Mouse (Mus musculus) kidney, adult 18-20 months (tissue): ENCODE results near the gene Cwc22.

Experiments used
- DNase-seq: peaks from one replicate; pipeline ENCODE4 v3.0.0; 2021

Gene Cwc22

DNA sequence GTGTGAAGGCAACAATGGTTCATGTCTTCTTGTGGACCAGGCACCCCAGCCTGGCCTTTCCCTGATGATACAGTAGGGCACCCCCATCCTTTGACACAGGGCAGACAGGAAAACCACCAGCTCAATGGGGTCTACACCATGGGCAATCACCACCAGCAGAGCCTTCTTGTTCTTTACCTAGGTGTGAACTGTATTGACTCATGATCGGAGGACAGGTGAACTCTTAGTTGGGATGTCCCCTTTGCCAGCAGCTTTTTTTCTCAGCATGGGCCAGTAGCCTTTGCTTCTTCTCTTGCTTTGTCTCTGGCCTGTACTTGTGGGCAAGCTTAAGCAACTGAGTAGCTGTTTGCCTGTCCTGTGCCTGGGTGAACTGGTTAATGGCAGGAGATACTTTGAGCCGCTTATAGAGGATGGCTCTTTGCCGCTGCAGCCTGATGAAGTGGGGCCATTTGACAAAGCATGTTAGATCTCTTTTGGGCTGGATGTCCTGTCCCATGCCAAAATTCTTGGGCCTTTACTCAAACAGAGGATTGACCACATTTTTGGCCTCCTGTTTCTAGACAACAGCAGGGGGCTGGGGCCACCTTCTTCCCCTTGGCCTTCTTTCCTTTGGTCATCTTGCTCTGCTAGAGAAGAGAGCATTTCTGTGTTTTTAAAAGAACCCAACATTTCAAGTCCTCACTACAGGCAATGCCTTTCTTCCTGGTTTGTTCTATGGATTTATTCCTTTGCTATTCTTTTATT is 16.4 kb upstream of the Cwc22 start:
- no peak for DNase-seq

- no peak for DNase-seq
Measured at GRCm38 (mm10) chr2:77961256-77961655, 15.1 kb upstream of the Cwc22 start.

DNA sequence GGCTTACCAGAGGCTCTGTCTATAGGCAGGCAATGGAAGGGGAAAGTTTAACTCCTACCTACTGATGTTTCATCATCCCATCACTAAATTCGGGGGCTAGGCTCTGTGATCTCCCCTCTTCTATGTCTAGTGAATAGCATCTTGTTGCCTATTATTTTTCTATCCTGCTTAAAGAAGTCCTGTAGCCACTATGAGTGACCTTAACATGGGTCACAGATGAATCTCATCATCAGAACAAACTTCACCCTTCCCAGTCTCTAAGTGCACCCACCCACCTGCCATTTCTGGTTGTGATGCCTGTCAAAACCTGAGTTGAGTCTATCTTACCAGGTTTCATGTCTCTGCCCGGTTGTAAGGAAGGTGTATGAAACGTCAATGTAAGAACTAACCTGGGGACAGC is 14.5 kb upstream of the Cwc22 start:
- DNase-seq = no peak

- DNase-seq = no peak
Measured at GRCm38 (mm10) chr2:77959341-77959740, 13.2 kb upstream of the Cwc22 start.

DNA sequence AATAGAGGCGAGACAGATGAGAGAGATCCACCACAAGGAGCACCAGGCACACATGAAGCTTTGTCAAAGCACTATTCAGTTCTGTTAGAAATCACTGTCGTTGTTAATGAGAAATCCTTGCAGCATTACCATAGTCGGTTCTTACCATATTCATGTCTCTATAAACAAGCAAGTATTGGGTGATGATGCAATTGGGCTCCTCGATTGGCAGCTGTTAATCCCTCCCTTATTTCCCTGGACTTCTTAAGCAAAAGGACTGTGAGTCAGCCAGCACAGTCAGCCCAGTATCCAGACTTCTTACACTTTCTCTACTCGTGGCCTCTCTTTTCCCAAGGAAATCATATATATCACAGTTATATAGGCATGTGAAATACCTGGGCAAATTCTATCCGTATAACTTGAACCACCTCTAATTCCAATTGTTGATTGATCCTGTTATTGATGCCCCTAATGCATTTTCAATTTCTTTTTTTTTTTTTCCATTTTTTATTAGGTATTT is 5.3 kb upstream of the Cwc22 start:
- no peak for DNase-seq

DNA sequence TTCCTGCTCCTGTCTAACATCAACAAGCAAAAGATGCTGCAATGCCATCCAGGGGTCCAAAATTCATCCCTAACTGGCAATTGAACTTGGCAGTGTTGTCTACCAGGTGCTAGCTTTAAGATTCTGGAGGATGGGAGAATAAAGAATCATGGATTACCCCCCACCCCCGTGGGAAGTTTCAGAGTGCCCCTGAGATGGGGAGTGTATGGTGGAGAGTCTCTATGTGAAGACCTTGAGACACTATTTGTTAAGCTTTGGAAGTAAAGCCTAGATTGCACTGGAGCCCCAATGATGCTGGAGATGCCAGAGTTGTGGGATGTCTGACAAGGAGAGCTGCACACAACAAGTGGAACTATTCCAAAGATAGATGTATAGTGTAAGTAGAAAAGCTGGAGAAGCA is 3.9 kb upstream of the Cwc22 start:
- DNase-seq = no peak

GRCm38 (mm10) chr2:77949521-77949920 is 3.3 kb upstream of the Cwc22 start:
- no peak for DNase-seq

- no peak for DNase-seq
Measured at GRCm38 (mm10) chr2:77948921-77949320, 2.7 kb upstream of the Cwc22 start.

DNA sequence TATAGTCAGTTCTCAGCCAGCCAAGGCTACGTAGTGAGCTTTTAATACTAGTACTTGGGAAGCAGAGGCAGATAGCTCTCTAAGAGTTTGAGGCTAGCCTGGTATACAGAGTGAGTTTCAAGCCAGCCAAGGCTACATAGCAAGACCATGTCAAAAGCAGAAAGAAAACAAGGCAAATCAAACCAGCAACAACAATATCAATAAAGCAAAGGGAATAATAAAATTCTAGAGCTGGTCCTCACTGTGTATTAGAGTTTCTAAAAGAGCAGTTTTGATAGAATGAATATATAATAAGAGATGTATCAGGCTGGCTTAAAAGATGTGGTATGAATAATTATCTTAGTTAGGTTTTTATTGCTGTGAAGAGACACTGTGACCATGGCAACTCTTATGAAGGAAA is 2.0 kb upstream of the Cwc22 start:
- DNase-seq = no peak

GRCm38 (mm10) chr2:77947161-77947870 is 1.1 kb upstream of the Cwc22 start:
- no peak for DNase-seq

- DNase-seq = no peak
Measured at GRCm38 (mm10) chr2:77944860-77945595, 1.1 kb downstream of the Cwc22 start.

GRCm38 (mm10) chr2:77944281-77944680 is 1.9 kb downstream of the Cwc22 start:
- no peak for DNase-seq

GRCm38 (mm10) chr2:77941944-77942343 is 4.2 kb downstream of the Cwc22 start:
- no peak for DNase-seq

- DNase-seq = no peak
Measured at GRCm38 (mm10) chr2:77938317-77938716, 7.9 kb downstream of the Cwc22 start.

DNA sequence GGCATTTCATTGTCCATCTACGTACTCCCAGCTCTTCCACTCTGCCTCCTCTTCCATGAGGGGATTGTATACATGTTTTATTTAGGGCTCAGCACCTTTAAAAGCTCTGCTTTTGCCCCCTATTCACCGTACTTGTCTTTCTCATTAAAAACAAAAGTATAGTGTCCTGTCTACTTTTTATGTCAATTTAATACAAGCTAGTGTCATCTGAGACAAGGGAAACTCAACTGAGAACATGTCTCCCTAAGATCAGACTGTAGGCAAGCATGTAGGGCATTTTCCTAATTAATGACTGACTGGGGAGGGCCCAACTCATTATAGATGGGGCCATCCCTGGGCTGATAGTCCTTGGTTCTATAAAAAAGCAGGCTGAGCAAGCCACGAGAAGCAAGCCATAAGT is 8.4 kb downstream of the Cwc22 start:
- no peak for DNase-seq

GRCm38 (mm10) chr2:77934138-77934537 is 12.0 kb downstream of the Cwc22 start:
- DNase-seq = no peak

DNA sequence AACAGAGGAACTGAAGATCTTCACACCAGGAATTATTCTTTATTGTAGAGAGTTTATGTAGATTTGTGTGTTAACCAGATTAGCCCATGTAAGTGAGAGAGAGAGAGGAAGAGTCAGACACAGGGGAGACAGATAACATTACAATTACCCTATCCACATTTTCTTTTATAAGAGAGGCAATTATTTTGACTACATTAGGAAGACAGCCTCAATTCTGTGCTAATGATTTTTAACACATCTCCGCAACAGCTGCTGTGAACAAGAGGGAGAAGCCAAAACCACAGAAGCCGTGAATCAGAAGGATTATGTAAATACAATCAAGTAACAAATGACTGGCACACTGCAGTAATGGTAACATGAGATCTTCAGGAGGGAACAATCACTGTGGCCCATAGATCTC is 12.5 kb downstream of the Cwc22 start:
- DNase-seq = no peak

DNA sequence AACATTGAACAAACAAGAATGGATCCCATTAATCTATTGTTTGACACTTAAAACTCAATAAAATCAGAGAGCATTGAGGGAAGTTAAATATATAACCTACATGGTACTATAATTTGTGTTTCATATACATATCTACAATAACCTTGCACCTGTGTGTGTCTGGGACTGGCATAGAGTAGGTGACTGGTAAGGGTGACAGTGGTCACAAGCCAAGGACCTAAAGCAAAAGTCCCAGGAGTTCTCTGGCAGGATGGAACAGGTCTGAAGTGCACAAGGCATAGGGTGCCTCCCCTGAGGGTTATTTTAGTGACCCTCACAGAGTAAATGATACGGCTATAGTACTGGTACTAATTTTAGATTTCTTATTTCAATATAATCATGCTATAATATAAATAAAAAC is 14.2 kb downstream of the Cwc22 start:
- no peak for DNase-seq

GRCm38 (mm10) chr2:77928352-77928751 is 17.8 kb downstream of the Cwc22 start:
- DNase-seq = no peak

- no peak for DNase-seq
Measured at GRCm38 (mm10) chr2:77926468-77926867, 19.7 kb downstream of the Cwc22 start.

- no peak for DNase-seq
Measured at GRCm38 (mm10) chr2:77925997-77926396, 20.2 kb downstream of the Cwc22 start.

DNA sequence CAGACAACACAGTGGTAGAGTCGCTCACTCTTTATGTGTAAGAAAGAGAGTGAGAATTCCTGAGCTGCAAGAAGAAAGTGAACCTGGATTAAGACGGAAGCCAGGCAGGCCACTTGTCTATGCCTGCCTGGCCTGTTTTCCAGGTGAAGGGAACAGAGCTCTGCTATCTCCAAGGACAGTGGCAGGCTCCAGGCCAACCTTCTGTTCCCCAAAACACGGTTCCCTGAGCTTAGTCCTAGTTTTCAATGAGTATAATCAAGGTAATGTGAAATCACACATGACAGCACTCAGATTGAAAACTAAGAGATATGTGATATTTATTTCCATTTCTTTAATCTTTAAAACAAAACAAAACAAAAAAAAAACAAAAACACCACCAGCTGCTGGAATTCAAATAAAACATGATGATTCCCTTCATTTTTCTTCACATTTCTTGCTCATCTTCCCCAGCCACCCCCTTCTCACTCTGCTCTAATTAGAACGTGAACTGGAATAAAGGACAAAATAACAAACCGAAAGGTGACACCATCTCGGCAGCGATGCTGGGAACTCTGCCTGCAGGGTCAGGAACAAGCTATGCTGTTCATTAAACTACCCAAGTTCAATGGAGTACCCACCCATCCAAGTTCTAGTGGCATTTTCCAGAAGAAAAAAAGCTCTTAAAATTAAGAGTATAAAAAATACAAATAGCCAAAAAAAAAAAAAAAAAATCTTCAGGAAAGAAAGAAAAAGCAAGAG is 20.8 kb downstream of the Cwc22 start:
- no peak for DNase-seq

- DNase-seq = no peak
Measured at GRCm38 (mm10) chr2:77924003-77924402, 22.2 kb downstream of the Cwc22 start.
